Mouse (Mus musculus) heart, postnatal 0 days (tissue): ENCODE results near the gene Hnf4a.

ENCODE experiments used
- CTCF ChIP-seq: IDR thresholded peaks from 2 replicates; pipeline ENCODE4 v1.5.1; 2016; ENCODE audit warnings: antibody characterized with exemption, control low read depth, low read depth
- EP300 ChIP-seq: IDR thresholded peaks from 2 replicates; pipeline ENCODE4 v1.6.1; 2016; ENCODE audit warnings: antibody characterized with exemption, low read depth

GRCm38 (mm10) chr2:163489725-163490291, 16.8 kb upstream of the Hnf4a start:
- no peak for TF ChIP-seq CTCF
- no peak for TF ChIP-seq EP300
